Mouse (Mus musculus) lung, postnatal 0 days (tissue): ENCODE measurements around the gene Nol6. TPM values are rescaled to one million over a fixed set of nuclear protein-coding genes. Genes with fewer than 3 reads are reported as not detected.

ENCODE experiments used
- ATAC-seq: fragments of 200-750 bp; cut with Nextera tagmentation; 2 replicates; pipeline ENCODE4 v1.8.0; 2017; ENCODE audit warnings: moderate library complexity
- DNase-seq: peaks from one replicate; pipeline ENCODE4 v3.0.0-alpha.2; 2016; ENCODE audit warnings: low spot score
- H3K27ac ChIP-seq: fragments of 300-500 bp; sonication (generic); 2 replicates; pipeline ENCODE4 v1.5.1; 2014; ENCODE audit warnings: antibody characterized with exemption, mild to moderate bottlenecking, low read length, mixed read lengths
- H3K27me3 ChIP-seq: fragments of 300-500 bp; sonication (generic); replicated peaks from 2 replicates; pipeline ENCODE4 v1.6.1; 2014; ENCODE audit warnings: low read length, mixed read lengths; ENCODE audit not compliant: insufficient read depth
- H3K36me3 ChIP-seq: fragments of 300-500 bp; sonication (generic); 2 replicates; pipeline ENCODE4 v1.6.1; 2014; ENCODE audit warnings: low read length, mixed read lengths; ENCODE audit not compliant: insufficient read depth
- H3K4me1 ChIP-seq: fragments of 300-500 bp; sonication (generic); 2 replicates; pipeline ENCODE4 v1.6.1; 2014; ENCODE audit warnings: antibody characterized with exemption, low read depth, low read length, mixed read lengths; ENCODE audit not compliant: insufficient read depth
- H3K4me2 ChIP-seq: fragments of 300-500 bp; sonication (generic); replicated peaks from 2 replicates; pipeline ENCODE4 v1.6.1; 2014; ENCODE audit warnings: low read depth, mild to moderate bottlenecking, low read length, moderate library complexity, mixed read lengths
- H3K4me3 ChIP-seq: fragments of 300-500 bp; sonication (generic); 2 replicates; pipeline ENCODE4 v1.5.1; 2014; ENCODE audit warnings: low read depth, low read length
- H3K9ac ChIP-seq: fragments of 300-500 bp; sonication (generic); replicated peaks from 2 replicates; pipeline ENCODE4 v1.6.1; 2014; ENCODE audit warnings: low read depth, mild to moderate bottlenecking
- H3K9me3 ChIP-seq: fragments of 300-500 bp; sonication (generic); 2 replicates; pipeline ENCODE4 v1.6.1; 2016; ENCODE audit warnings: low read length, mixed read lengths
- CTCF ChIP-seq: IDR thresholded peaks from 2 replicates; pipeline ENCODE4 v1.5.1; 2016; ENCODE audit warnings: antibody characterized with exemption, mild to moderate bottlenecking
- EP300 ChIP-seq: IDR thresholded peaks from 2 replicates; pipeline ENCODE4 v1.6.1; 2016; ENCODE audit warnings: antibody characterized with exemption, mild to moderate bottlenecking, control low read depth
- WGBS: fragments of 180-500 bp; shearing (Covaris S2); extraction: QIAGEN DNeasy Blood & Tissue Kit; methylation state at CpG from one replicate; pipeline ENCODE4 v1.1.7; 2014; 5-methylcytosine and 5-hydroxymethylcytosine counted together
- polyA plus RNA-seq: library from polyadenylated mRNA; unstranded; fragments of >200 nt; fragmentation: Nextera tagmentation; extraction: Ambion mirVana; gene quantifications from 2 replicates; pipeline ENCODE4 v1.2.1, GENCODE M21; 2015

Nol6 gene
- polyA plus RNA-seq, 1 experiment from 2014 or later, result 6.9 TPM

DNA sequence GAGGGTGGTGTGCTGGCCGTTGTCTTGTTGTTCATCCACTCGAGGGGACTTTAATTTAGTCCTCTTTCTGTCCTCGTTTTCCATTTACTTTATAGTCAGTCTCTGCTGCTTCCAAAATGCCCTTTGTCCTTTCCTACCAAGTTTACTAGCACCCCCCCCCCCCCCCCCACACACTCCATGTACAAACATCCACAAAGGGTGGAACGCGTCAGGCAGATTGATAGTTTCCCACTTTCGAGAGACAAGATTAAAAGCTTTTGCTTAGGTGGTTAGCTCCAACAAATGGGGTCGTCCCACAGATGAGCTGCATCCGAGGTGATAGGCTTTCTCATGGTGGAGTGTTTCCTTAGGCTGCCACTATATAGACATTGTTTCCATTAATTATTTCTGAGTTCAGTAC is 12.6 kb upstream of the Nol6 start:
- Histone ChIP-seq H3K36me3 (no peaks in the 10 kb centered on the region), H3K27ac (peak overlapping the region; percentile 98), H3K9me3 (no peaks in the 10 kb centered on the region), H3K4me1 (peaks cover 5% of the 10 kb centered on the region; the same call in 1 of the 2 replicates), H3K4me3 (peak overlapping the region; percentile 92), H3K27me3 (no peaks in the 10 kb centered on the region), H3K4me2 (peak overlapping the region; percentile 65), H3K9ac (peak overlapping the region; percentile 95)
- WGBS, result 0% methylated on average over 8 of the region's 8 CpGs
- DNase-seq, result no peak
- TF ChIP-seq EP300, result no peak
- TF ChIP-seq CTCF, result no peak
- no peak for ATAC-seq

DNA sequence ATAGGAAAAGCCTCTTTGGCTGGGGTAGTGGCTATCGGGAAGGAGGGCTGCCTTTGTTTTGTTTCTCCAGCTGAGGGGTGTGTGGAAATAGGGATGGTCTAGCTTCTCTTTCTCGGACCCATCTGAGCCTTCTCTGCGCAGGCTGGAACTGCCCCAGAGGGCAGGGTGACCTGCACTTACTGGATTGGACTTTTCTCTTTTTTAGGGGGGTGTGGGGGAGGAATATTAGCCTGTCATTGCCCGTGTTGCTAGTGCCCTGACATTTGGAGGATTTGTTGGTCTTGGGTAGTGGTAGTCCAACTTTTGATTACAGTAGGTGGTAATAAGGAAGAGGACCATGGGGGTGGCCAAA is 12.2 kb upstream of the Nol6 start:
- H3K4me1 ChIP-seq, result peaks cover 5% of the 10 kb centered on the region; the same call in 1 of the 2 replicates
- H3K27me3 ChIP-seq, result no peaks in the 10 kb centered on the region
- H3K9me3 ChIP-seq, result no peaks in the 10 kb centered on the region
- H3K27ac ChIP-seq, result peak overlapping the region; percentile 98
- no peak for ATAC-seq
- peak overlapping the region; percentile 92 for H3K4me3 ChIP-seq
- TF ChIP-seq EP300 (no peak), CTCF (no peak)
- no peaks in the 10 kb centered on the region for H3K36me3 ChIP-seq
- peak overlapping the region; percentile 65 for H3K4me2 ChIP-seq
- H3K9ac ChIP-seq, result peak overlapping the region; percentile 95
- 0% methylated on average over 4 of the region's 4 CpGs for WGBS
- peak; percentile 61 for DNase-seq

DNA sequence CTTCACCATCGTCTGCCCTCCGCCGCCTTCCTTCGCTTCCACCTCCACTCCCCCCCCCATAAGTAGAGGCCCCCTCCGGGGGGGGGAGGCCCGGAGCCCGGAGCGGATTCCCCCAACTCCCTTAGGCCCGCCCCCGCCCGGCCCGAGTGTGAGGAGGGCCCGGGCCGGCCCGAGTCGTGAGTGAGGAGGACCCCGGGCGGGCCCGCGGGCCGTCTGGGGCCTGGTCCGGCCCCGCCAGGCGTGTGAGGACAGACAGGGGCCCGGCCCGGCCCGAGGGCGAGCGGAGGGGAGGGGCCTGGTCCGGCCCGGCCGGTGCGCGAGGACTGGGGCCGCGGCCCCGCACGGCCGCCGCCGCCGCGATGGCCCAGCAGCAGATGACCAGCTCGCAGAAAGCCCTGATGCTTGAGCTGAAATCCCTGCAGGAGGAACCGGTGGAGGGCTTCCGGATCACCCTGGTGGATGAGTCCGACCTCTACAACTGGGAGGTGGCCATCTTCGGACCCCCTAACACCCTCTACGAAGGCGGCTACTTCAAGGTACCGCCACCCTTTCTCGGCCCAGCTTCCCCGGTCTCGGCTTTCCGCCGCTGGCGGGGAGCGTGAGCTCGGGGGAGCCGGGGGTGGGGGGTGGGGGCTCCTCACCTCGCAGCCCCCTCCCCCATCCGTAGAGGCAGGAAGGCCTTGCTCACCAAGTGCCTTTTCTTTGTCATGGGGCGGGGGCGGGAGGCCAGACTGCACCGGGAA is 11.6 kb upstream of the Nol6 start, which contains the start of gene Ube2r2:
Ube2r2 (plus strand) TSS at position 33 of the 743 bp plus-strand sequence.
- peak; percentile 83 for ATAC-seq
- Histone ChIP-seq H3K4me2 (peak within 1 kb of the TSS; percentile 65), H3K27me3 (no peaks in the 10 kb centered on the region), H3K4me1 (peaks cover 5% of the 10 kb centered on the region; the same call in 1 of the 2 replicates), H3K4me3 (peak within 1 kb of the TSS; percentile 92), H3K36me3 (no peaks in the 10 kb centered on the region), H3K9me3 (no peaks in the 10 kb centered on the region), H3K27ac (peak within 1 kb of the TSS; percentile 98), H3K9ac (peak within 1 kb of the TSS; percentile 95)
- peak; percentile 20 for TF ChIP-seq CTCF
- no peak for TF ChIP-seq EP300
- peak; percentile 88 for DNase-seq
- WGBS, result under 1% methylated on average over 47 of the region's 65 CpGs

DNA sequence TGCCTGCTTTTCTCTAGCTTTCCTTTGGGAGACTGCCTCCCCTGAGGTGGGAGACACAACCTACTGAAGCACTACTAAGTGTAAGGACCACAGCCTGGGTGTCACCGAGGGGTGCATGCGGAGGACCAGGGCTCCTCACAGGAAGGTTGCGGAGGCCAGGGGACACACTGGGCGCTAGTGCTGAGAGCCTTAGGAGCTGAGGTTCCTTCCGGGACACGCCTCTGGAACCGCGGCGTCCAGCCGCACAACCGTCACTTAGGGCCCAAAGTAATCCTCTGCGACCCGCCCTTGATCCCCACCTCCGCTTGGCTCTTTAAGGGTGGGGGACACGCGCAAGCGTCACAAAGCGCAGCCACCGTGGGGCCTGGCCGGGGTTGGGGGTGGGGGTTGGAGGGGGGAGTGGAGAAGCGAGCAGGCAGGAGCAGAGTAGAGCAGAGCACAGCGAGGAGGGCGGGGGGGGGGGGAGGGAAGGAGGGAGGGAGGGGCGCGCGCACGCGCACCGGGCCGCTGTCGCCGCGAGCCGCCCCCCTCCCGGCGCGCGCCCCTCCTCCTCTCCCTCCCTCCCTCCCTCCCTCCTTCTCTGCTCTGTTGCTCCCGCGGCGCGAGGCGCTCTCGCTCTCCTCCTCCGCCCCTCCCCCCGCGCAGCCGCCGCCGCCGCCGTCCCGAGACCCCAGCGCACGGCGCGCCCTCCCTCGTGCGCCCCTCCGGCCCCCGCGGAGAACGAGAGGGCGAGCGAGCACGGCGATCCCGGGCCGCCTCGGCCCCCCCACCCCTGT is 10.9 kb upstream of the Nol6 start:
- Histone ChIP-seq H3K4me3 (peak overlapping the region; percentile 92), H3K27me3 (no peaks in the 10 kb centered on the region), H3K9ac (peak overlapping the region; percentile 95), H3K4me1 (peaks cover 5% of the 10 kb centered on the region; the same call in 1 of the 2 replicates), H3K27ac (peak overlapping the region; percentile 98), H3K9me3 (no peaks in the 10 kb centered on the region), H3K4me2 (peak overlapping the region; percentile 65), H3K36me3 (no peaks in the 10 kb centered on the region)
- DNase-seq (peak; percentile 95), ATAC-seq (peak; percentile 89)
- WGBS, result 3% methylated on average over 30 of the region's 70 CpGs
- TF ChIP-seq EP300 (no peak), CTCF (no peak)

DNA sequence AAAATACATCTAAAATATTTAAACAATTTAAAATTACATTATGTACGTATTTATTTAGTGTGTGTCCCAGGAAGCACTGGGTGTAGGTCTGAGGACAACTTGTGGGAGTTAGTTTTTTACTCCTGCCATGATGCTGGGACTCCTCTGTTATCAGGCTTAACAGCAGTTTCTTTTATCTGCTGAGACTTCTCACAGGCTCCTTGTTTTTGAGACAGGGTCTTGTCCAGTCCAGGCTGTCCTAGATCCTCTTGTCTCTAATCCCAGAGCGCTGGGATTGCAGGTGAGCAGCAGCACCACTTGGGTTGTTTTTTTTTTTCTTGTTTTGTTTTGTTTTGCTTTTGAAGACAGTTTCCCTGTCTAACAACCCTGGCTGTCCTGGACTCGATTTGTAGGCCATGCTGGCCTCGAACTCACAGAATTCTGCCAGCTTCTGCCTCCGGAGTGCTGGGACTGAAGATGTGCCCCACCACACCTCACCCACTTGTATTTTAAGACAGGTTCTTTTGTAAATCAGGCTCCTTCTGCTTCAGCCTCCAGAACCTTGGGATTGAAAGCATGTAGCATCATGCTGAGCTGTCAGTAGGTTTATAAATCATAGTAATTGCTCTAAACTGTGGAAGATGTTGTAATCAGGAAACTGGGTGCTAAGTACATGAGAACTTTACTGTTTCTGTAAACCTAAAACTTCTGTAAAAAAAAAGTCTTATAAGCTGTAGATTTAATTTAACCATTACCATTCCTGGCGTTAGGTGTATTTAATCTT is 9.5 kb upstream of the Nol6 start:
- H3K4me3 ChIP-seq, result no peak overlapping the region
- H3K9ac ChIP-seq, result no peak overlapping the region
- ATAC-seq (no peak), DNase-seq (peak; percentile 38)
- no peak overlapping the region for H3K4me2 ChIP-seq
- WGBS, result 81% methylated on average over 6 of the region's 6 CpGs
- peak overlapping the region; percentile 98 for H3K27ac ChIP-seq
- H3K27me3 ChIP-seq, result no peaks in the 10 kb centered on the region
- H3K4me1 ChIP-seq, result 0 out of 2 replicates have a peak, but pooled peaks cover 3% of the 10 kb centered on the region
- H3K36me3 ChIP-seq, result no peaks in the 10 kb centered on the region
- H3K9me3 ChIP-seq, result no peaks in the 10 kb centered on the region
- TF ChIP-seq CTCF (no peak), EP300 (no peak)

DNA sequence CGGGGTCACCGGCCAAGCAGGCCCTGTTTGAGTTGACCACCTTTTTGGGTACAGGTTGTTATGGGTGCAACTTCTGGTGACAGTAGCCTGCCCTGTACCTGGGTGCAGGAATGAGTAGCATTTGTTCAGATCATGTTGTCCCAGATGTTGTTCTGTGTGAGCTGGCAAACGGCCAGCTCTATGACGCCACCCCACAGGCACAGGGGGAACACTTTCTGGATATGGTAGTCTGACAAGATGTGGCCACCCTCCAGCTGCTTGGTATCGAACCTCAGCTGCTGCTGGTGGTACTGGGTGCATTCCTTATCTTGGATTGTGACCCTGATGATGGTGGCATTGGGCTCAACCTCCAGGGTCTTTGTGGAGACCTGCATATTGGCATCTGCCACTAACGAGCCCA is 8.2 kb upstream of the Nol6 start:
- ATAC-seq, result no peak
- no peak overlapping the region for H3K4me2 ChIP-seq
- no peak overlapping the region for H3K27ac ChIP-seq
- no peak for DNase-seq
- 0 out of 2 replicates have a peak, but pooled peaks cover 3% of the 10 kb centered on the region for H3K4me1 ChIP-seq
- 66% methylated on average over 6 of the region's 6 CpGs for WGBS
- H3K9me3 ChIP-seq, result no peaks in the 10 kb centered on the region
- no peaks in the 10 kb centered on the region for H3K36me3 ChIP-seq
- H3K27me3 ChIP-seq, result no peaks in the 10 kb centered on the region
- no peak overlapping the region for H3K9ac ChIP-seq
- no peak overlapping the region for H3K4me3 ChIP-seq
- TF ChIP-seq EP300 (no peak), CTCF (no peak)
